Mouse (Mus musculus): ENCODE measurements around the gene Clec16a.

Clec16a gene

GRCm38 (mm10) chr16:10716696-10717095, 171.6 kb downstream of the Clec16a start:
- DNase-seq (ENCODE audit: low spot score in 2 of 2) = no peak

DNA sequence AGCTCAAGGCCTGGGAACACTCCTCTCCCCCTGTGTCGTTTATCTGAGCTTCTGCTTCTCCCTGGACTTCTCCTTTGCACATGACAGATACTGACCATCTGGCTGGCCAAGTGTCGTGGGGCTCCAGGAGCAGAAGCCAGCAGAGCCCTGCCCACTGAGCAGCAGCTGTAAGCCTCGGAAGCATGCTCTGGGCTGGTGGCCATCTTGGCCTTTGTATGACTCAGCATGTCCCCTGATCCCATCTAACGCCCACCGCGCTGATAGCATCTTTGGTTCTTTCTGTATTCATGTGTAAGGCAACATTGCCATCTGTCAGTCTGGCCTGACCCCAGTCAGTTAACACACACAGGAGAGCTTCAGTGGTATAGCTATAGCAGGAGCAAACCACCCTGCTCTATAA, 174.8 kb downstream of the Clec16a start:
- no peak for DNase-seq (ENCODE audit: low spot score in 2 of 2)

DNA sequence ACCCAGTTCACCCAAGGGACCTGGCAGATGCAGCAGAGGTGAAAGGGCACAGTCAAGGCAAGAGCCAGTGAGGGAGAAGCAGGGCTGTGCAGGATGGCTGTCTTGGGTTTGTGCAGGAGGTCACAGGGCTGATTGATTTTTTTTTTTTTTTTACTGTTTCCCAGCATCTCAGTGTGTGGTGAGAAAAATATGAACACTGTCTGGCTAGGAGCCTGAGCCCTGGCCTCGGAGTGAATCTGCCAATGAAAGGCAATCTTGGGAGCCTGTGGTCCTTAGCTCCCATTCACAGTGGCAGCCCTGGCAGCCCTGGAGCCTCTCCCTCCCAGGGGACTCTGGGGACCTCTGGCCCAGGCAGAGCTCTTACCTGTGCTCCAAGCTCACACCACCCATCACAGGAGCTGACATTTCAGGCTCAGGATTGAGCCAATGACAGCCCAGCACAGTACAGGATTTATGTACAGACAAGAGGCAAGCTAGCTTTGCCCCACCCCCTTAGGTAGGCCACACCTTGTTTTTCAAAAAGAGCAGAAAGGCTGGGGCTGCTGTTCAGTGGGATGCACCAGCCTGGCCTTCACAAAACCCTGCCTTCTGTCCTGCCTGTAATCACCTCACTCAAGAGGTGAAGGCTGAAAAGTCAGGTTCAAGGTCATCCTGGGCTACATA, 177.9 kb downstream of the Clec16a start:
- no peak for DNase-seq (ENCODE audit: low spot score in 2 of 2)

GRCm38 (mm10) chr16:10723816-10724647, 178.9 kb downstream of the Clec16a start:
- DNase-seq (ENCODE audit: low spot score in 2 of 2) = no peak

- no peak for DNase-seq (ENCODE audit: low spot score in 2 of 2)
These were observed 180.0 kb downstream of the Clec16a start for GRCm38 (mm10) chr16:10725156-10725555.

DNA sequence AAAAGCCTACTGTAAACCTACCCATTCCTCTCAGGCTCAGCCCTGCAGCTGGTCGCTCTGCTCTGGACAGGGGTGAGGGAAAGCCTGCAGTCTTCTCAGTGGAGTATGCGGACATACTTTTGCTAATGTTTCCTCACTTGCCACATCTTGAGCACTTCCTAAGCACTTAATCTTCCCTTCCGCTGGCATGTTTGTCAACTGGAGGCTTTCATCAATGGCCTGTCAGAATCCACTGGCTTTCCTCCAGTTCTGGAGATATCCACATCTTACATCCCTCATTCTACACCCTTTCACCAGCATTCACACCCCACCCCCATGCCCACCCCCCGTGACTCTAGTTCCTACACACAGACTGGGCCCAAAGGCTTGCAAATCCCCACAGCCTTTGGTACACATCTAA, 182.5 kb downstream of the Clec16a start:
- DNase-seq (ENCODE audit: low spot score in 2 of 2) = no peak

DNA sequence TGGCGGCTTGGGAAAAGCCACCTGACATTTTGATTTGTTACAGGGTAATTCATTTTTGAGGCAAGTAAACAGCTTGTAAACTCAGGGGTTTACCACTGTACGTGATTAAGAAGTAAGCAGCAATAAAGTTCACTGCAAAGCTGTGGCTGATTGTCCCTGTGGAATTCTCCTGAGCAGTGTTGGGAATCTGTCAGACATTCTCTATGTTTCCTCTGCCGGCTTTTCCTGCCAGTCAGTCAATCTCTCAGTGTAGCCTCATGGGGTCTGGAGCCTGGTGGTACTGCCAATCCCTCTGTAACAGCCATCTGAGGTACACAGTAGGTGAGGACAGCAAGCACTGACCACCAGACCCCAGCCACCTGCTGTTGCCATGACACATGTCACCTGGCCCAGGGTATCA, 183.7 kb downstream of the Clec16a start:
- DNase-seq (ENCODE audit: low spot score in 2 of 2) = no peak

DNA sequence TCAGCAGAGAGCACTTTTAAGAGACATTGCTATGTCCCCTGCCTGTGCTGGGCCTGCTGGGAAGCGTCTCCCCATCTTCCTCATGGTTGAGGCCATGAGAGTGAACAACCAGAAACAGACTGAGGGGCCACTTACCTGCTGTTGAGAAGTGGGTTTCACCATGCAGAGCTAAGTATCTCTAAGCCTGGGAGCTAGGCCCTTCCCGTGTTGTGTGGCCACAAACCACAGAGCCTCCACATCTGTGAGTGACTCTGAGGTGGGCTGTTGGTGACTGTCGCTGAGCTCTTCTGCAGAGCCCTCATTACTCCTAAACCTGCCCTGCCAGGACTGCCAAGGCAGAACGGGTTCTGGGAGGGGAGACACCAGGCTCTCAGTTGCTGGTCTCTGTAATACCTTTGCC, 185.8 kb downstream of the Clec16a start:
- no peak for DNase-seq (ENCODE audit: low spot score in 2 of 2)

- DNase-seq (ENCODE audit: low spot score in 2 of 2) = no peak
These were observed 186.6 kb downstream of the Clec16a start for GRCm38 (mm10) chr16:10731785-10732184.

GRCm38 (mm10) chr16:10732421-10732820, 187.3 kb downstream of the Clec16a start:
- peak in 1 of 2 experiments; percentile 12 for DNase-seq (ENCODE audit: low spot score in 2 of 2)

GRCm38 (mm10) chr16:10735781-10736180, 190.6 kb downstream of the Clec16a start:
- DNase-seq (ENCODE audit: low spot score in 2 of 2) = no peak

- DNase-seq (ENCODE audit: low spot score in 2 of 2) = no peak
These were observed 191.2 kb downstream of the Clec16a start for GRCm38 (mm10) chr16:10736364-10736763.

GRCm38 (mm10) chr16:10737571-10737970, 192.4 kb downstream of the Clec16a start:
- DNase-seq (ENCODE audit: low spot score in 2 of 2) = no peak

- no peak for DNase-seq (ENCODE audit: low spot score in 2 of 2)
These were observed 193.7 kb downstream of the Clec16a start for GRCm38 (mm10) chr16:10738866-10739265.

DNA sequence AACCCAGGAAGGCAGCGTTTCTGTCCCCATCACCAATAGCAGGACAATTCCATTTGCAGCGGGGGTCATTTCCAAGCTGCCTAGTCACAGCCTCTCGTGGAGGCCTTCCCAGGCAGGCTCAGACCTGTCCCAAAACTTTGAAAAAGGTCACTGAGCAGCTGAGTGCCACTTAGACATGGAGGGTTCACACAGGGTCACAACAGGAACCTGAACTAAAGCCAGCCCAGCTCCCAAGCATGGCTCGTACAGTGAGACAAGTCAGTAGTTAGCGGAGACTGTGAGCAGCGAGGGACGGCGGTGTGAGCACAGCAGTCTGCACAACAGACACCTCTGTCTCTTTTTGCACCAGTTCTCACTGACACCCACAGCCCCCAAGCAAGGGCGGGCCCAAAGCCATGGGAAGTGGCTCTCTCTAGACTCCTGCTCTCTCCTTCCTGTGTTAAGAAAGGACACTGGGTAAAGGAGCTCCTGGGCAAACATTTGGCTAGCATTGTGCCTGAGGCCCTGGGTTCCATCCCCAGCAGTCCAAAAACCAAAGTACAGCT, 194.8 kb downstream of the Clec16a start:
- peak in 1 of 2 experiments; percentile 14 for DNase-seq (ENCODE audit: low spot score in 2 of 2)

- DNase-seq (ENCODE audit: low spot score in 2 of 2) = peak; percentile 14 to 26
These were observed 195.9 kb downstream of the Clec16a start for GRCm38 (mm10) chr16:10741082-10741481.

DNA sequence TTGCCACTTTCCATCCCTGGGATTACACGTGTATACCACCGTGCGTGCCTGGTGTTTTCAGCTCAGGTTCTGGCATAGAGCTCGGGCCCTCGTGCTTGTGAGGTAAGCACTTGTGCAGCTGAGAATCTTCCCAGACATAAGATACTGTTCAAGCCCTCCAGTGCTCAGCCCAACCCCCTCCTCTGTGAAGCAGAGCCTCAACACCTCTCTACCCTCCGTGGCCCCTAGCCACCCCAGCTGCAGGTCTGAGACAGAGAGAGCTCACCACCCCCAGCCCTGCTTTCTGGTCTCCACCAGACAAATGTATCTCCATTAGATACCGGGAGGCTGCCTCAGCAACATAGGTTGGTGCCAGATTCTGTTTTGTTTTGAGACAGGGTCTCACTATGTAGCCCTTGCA, 204.1 kb downstream of the Clec16a start:
- DNase-seq (ENCODE audit: low spot score in 2 of 2) = no peak

DNA sequence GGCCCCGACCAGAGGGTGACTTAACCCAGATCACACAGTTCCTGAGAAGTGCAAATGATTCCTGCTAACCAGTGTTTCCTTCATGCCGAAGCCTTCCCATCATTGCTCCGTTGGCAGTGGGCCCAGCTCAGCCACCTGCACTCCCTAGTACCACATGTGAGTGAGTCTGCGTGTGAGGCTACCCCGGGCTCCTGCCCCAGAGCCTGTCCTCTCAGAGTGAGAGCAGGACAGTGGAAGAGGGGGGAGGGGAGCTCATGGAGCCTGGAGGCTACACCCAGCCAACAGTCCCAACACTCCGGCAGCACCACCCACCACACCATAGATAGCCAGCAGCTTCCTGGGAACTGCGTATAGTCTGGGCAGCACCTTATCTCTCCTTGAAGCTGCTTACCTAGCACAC, 204.7 kb downstream of the Clec16a start:
- no peak for DNase-seq (ENCODE audit: low spot score in 2 of 2)

- DNase-seq (ENCODE audit: low spot score in 2 of 2) = peak in 1 of 2 experiments; percentile 12
These were observed 209.6 kb downstream of the Clec16a start for GRCm38 (mm10) chr16:10754521-10755296.

- no peak for DNase-seq (ENCODE audit: low spot score in 2 of 2)
These were observed 211.0 kb downstream of the Clec16a start for GRCm38 (mm10) chr16:10756168-10756567.

- DNase-seq (ENCODE audit: low spot score in 2 of 2) = no peak
These were observed 216.0 kb downstream of the Clec16a start for GRCm38 (mm10) chr16:10761182-10761581.

DNA sequence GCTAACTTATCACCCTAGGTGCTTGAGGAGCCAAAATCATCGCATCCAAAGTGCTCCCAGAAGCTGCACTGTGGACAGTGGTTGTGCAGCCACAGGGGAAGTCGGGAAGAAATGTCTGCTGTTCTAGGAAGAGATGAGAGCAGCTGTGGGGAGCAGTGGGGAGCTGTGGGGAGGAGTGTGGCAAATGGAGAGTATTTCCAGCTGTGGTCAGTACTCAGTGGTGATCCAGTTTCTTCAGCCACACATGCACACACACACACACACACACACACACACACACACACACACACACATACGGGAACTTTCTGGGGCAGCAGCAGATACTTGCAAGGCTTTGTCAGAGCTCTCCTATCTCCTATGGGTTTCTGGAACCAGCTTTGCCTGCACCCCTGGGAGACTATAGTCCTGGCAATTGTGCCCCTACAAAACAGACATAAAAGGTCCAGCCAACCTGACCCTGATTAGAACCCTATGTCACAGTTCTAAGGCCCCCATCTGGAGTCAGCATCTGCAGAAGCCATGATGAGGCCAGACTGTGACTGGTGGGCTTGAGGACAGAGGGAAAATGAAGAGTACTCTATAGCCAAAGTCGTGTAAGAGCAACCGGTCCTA, 217.5 kb downstream of the Clec16a start:
- DNase-seq (ENCODE audit: low spot score in 2 of 2) = no peak

Data from natural killer cell, adult 2 months (primary cell).